12 mouse cellular contexts compared by ENCODE assay signal in genomic region chr3:106495346-106496044, GRCm38 (mm10). TPM values are rescaled to one million over a fixed set of nuclear protein-coding genes. Genes with fewer than 3 reads are reported as not detected.
DNase-seq lines count a peak whose midpoint lies in the region; ATAC-seq and TF ChIP-seq lines count a peak whose summit lies in the region.
"Had no signal": no experiment of that assay in that cellular context is flagged by ENCODE, and none has a peak within 500 bp of the region (broad histone marks: within the 10 kb centered on the region; RNA-seq: fewer than 3 reads in every experiment).

No protein-coding gene starts in this region.

- peak overlapping the region; percentile 4 for H3K27ac ChIP-seq in heart, embryonic 16.5 days (ENCODE audit: low read length)
- H3K27ac ChIP-seq in intestine, embryonic 14.5 days (ENCODE audit: low read depth), result peak overlapping the region; percentile 36
- H3K27ac ChIP-seq in forebrain, postnatal 0 days (ENCODE audit: low read depth, low read length), result no peak overlapping the region

- H3K9ac ChIP-seq in heart, embryonic 16.5 days (ENCODE audit: low read length), result no peak overlapping the region
- H3K9ac ChIP-seq in intestine, embryonic 14.5 days (ENCODE audit: low read length), result no peak overlapping the region
- H3K9ac ChIP-seq in forebrain, postnatal 0 days, result no peak overlapping the region

- POLR2A ChIA-PET in Patski (lab: Charles Lee), result interaction anchor here (0.9 kb wide), 1 partner anchor 9 kb away, joined by 7 read pairs; no protein-coding TSS in a partner anchor

- peaks cover 16% of the 10 kb centered on the region for H3K4me1 ChIP-seq in heart, embryonic 16.5 days (ENCODE audit: control insufficient read depth, insufficient read depth, low read length)
- no peaks in the 10 kb centered on the region for H3K4me1 ChIP-seq in intestine, embryonic 14.5 days (replicated peaks; ENCODE audit: control insufficient read depth, insufficient read depth, low read length)
- peaks cover 94% of the 10 kb centered on the region for H3K4me1 ChIP-seq in megakaryocyte, embryonic 14.5 days
- no peaks in the 10 kb centered on the region for H3K4me1 ChIP-seq in forebrain, postnatal 0 days (ENCODE audit: insufficient read depth)

- no peak for TF ChIP-seq CTCF in Patski (IDR thresholded peaks at IDR 0.05)
- TF ChIP-seq CTCF in forebrain, postnatal 0 days (IDR thresholded peaks at IDR 0.05; ENCODE audit: low read depth), result no peak

- H3K9me3 ChIP-seq in heart, embryonic 16.5 days (replicated peaks; ENCODE audit: control insufficient read depth, low read length), result no peaks in the 10 kb centered on the region
- H3K9me3 ChIP-seq in intestine, embryonic 14.5 days (ENCODE audit: control insufficient read depth, low read length), result no peaks in the 10 kb centered on the region
- H3K9me3 ChIP-seq in megakaryocyte, embryonic 14.5 days, result no peaks in the 10 kb centered on the region
- no peaks in the 10 kb centered on the region for H3K9me3 ChIP-seq in forebrain, postnatal 0 days (ENCODE audit: low read length)

- no peaks in the 10 kb centered on the region for H3K36me3 ChIP-seq in heart, embryonic 16.5 days (ENCODE audit: control insufficient read depth, insufficient read depth)
- 0 out of 2 replicates have a peak, but pooled peaks cover 10% of the 10 kb centered on the region for H3K36me3 ChIP-seq in intestine, embryonic 14.5 days (ENCODE audit: control insufficient read depth, insufficient read depth, low read length)
- H3K36me3 ChIP-seq in megakaryocyte, embryonic 14.5 days (replicated peaks; ENCODE audit: low read length), result peaks cover 92% of the 10 kb centered on the region
- H3K36me3 ChIP-seq in forebrain, postnatal 0 days (ENCODE audit: insufficient read depth), result 0 out of 2 replicates have a peak, but pooled peaks cover 6% of the 10 kb centered on the region

- 77% methylated on average over 1 of the region's 1 CpGs for WGBS in heart, embryonic 16.5 days
- WGBS in intestine, embryonic 14.5 days, result 81% methylated on average over 1 of the region's 1 CpGs
- 91% methylated on average over 1 of the region's 1 CpGs for WGBS in forebrain, postnatal 0 days

- DNase-seq in heart, adult 8-10 months (ENCODE audit: low spot score), result no peak
- DNase-seq in Patski (ENCODE audit: low read depth, low spot score), result no peak
- DNase-seq in intestine, embryonic 14.5 days (ENCODE audit: low spot score), result no peak
- DNase-seq in forebrain, postnatal 0 days, result no peak
- DNase-seq in thymus, postnatal 0 days (ENCODE audit: low spot score), result no peak
- DNase-seq: adrenal gland, postnatal 25 days; cerebellum, postnatal 25 days; kidney, adult 18-20 months; thymus, postnatal 14 days had no signal

- in situ Hi-C loops in Patski (cut with MboI; ENCODE audit: low pct_unique_long_range_greater_than_20kb), result no loop called here

- H3K4me2 ChIP-seq in heart, embryonic 16.5 days (ENCODE audit: low read depth, low read length), result no peak overlapping the region
- no peak overlapping the region for H3K4me2 ChIP-seq in intestine, embryonic 14.5 days (ENCODE audit: low read length)
- H3K4me2 ChIP-seq in forebrain, postnatal 0 days (ENCODE audit: low read depth), result no peak overlapping the region

- H3K4me3 ChIP-seq in heart, embryonic 16.5 days (ENCODE audit: low read length), result no peak overlapping the region
- H3K4me3 ChIP-seq in intestine, embryonic 14.5 days (ENCODE audit: low read depth, low read length), result no peak overlapping the region
- peak overlapping the region; percentile 0 for H3K4me3 ChIP-seq in megakaryocyte, embryonic 14.5 days (replicated peaks)
- no peak overlapping the region for H3K4me3 ChIP-seq in forebrain, postnatal 0 days (ENCODE audit: low read depth, low read length)

- ATAC-seq in heart, embryonic 16.5 days (replicated peaks; ENCODE audit: extremely low read depth, insufficient read depth, low FRiP score), result no peak
- ATAC-seq in Patski, result peak; percentile 7
- peak; percentile 72 for ATAC-seq in intestine, embryonic 14.5 days (replicated peaks; ENCODE audit: low FRiP score, low TSS enrichment, low read depth)
- no peak for ATAC-seq in forebrain, postnatal 0 days
- ATAC-seq in inflammation-experienced regulatory T-cells, adult 6 months, result no peak

- H3K27me3 ChIP-seq in heart, embryonic 16.5 days (ENCODE audit: control insufficient read depth, insufficient read depth, low read length), result no peaks in the 10 kb centered on the region
- H3K27me3 ChIP-seq in Patski, result no peaks in the 10 kb centered on the region
- no peaks in the 10 kb centered on the region for H3K27me3 ChIP-seq in intestine, embryonic 14.5 days (replicated peaks; ENCODE audit: control insufficient read depth, insufficient read depth, low read length)
- no peaks in the 10 kb centered on the region for H3K27me3 ChIP-seq in megakaryocyte, embryonic 14.5 days (replicated peaks)
- H3K27me3 ChIP-seq in forebrain, postnatal 0 days (ENCODE audit: insufficient read depth, low read length), result no peaks in the 10 kb centered on the region

- CTCF ChIA-PET in Patski (lab: Charles Lee), result interaction anchor here (1.1 to 1.3 kb wide), 4 partner anchors 9 to 43 kb away, joined by 3 read pairs; no protein-coding TSS in a partner anchor

RNA-seq across cellular contexts. Expression of gene Dennd2d, which starts 13.3 kb away (rescaled TPM):
- polyA plus RNA-seq in heart, embryonic 16.5 days (2015; fragmentation: Nextera tagmentation; extraction: Ambion mirVana), result 4.0 and 7.4 TPM in 2 replicates
- under 1 TPM; 0.53 to 0.79 (median 0.69) TPM for total RNA-seq in heart, adult 8-10 months (2022)
- polyA plus RNA-seq in Patski (2021), result 0.56 TPM
- polyA plus RNA-seq in intestine, embryonic 14.5 days (2014; fragmentation: Nextera tagmentation; extraction: Ambion mirVana), result 11.9 and 13.5 TPM in 2 replicates
- polyA plus RNA-seq in megakaryocyte, embryonic 14.5 days (2012; ENCODE audit: insufficient read depth, low replicate concordance), result 13.9 TPM in 1 of 2 replicates, not detected in the other
- total RNA-seq in forebrain, postnatal 0 days (2014; rRNA removed), result 0.31 and 0.90 TPM in 2 replicates
- 0.30 and 0.63 TPM in 2 replicates for polyA plus RNA-seq in forebrain, postnatal 0 days (2015; fragmentation: Nextera tagmentation; extraction: Ambion mirVana)
- polyA plus RNA-seq in inflammation-experienced regulatory T-cells, adult 6 months (2017; shearing (Covaris generic)), result 100 to 1,000 TPM; 110 to 379 (median 324) TPM
- 60.8 and 65.8 TPM in 2 replicates for polyA plus RNA-seq in thymus, postnatal 0 days (2015; fragmentation: Nextera tagmentation; extraction: Ambion mirVana)

RNA-seq across cellular contexts. Expression of gene Dram2, which starts 52.1 kb away (rescaled TPM):
- 73.8 and 80.1 TPM in 2 replicates for polyA plus RNA-seq in heart, embryonic 16.5 days (2015; fragmentation: Nextera tagmentation; extraction: Ambion mirVana)
- total RNA-seq in heart, adult 8-10 months (2022), result 100 to 1,000 TPM in 1 of 4 experiments, 10 to 100 TPM in 3; 84.7 to 105 (median 96.1) TPM
- polyA plus RNA-seq in Patski (2021), result 128 TPM
- polyA plus RNA-seq in intestine, embryonic 14.5 days (2014; fragmentation: Nextera tagmentation; extraction: Ambion mirVana), result 81.7 and 82.2 TPM in 2 replicates
- 6.3 TPM in 1 of 2 replicates, not detected in the other for polyA plus RNA-seq in megakaryocyte, embryonic 14.5 days (2012; ENCODE audit: insufficient read depth, low replicate concordance)
- 32.5 and 50.0 TPM in 2 replicates for total RNA-seq in forebrain, postnatal 0 days (2014; rRNA removed)
- 70.3 and 78.4 TPM in 2 replicates for polyA plus RNA-seq in forebrain, postnatal 0 days (2015; fragmentation: Nextera tagmentation; extraction: Ambion mirVana)
- 10 to 100 TPM; 49.5 to 55.4 (median 54.2) TPM for polyA plus RNA-seq in inflammation-experienced regulatory T-cells, adult 6 months (2017; shearing (Covaris generic))
- 55.8 and 57.4 TPM in 2 replicates for polyA plus RNA-seq in thymus, postnatal 0 days (2015; fragmentation: Nextera tagmentation; extraction: Ambion mirVana)

RNA-seq across cellular contexts. Expression of gene Cept1, which starts 52.1 kb away (rescaled TPM):
- 34.8 and 35.1 TPM in 2 replicates for polyA plus RNA-seq in heart, embryonic 16.5 days (2015; fragmentation: Nextera tagmentation; extraction: Ambion mirVana)
- total RNA-seq in heart, adult 8-10 months (2022), result 10 to 100 TPM; 15.9 to 23.5 (median 18.3) TPM
- 59.0 TPM for polyA plus RNA-seq in Patski (2021)
- 48.7 and 54.0 TPM in 2 replicates for polyA plus RNA-seq in intestine, embryonic 14.5 days (2014; fragmentation: Nextera tagmentation; extraction: Ambion mirVana)
- 9.1 TPM in 1 of 2 replicates, not detected in the other for polyA plus RNA-seq in megakaryocyte, embryonic 14.5 days (2012; ENCODE audit: insufficient read depth, low replicate concordance)
- 51.1 and 52.3 TPM in 2 replicates for total RNA-seq in forebrain, postnatal 0 days (2014; rRNA removed)
- polyA plus RNA-seq in forebrain, postnatal 0 days (2015; fragmentation: Nextera tagmentation; extraction: Ambion mirVana), result 30.1 and 38.0 TPM in 2 replicates
- polyA plus RNA-seq in inflammation-experienced regulatory T-cells, adult 6 months (2017; shearing (Covaris generic)), result 100 to 1,000 TPM; 125 to 133 (median 127) TPM
- 65.4 and 66.8 TPM in 2 replicates for polyA plus RNA-seq in thymus, postnatal 0 days (2015; fragmentation: Nextera tagmentation; extraction: Ambion mirVana)

Comparison
In these comparisons a context has a peak if more than half of its experiments do, and no peak if none do; other contexts are left out.
1. ATAC-seq: peak in Patski (single experiment) and intestine, embryonic 14.5 days (single experiment); none in heart, embryonic 16.5 days (single experiment), forebrain, postnatal 0 days (single experiment) and inflammation-experienced regulatory T-cells, adult 6 months (single experiment).